Mouse (Mus musculus) limb, embryonic 11.5 days (tissue): Measurements from ENCODE around the gene 4930579F01Rik. TPM values are rescaled to one million over a fixed set of nuclear protein-coding genes. Genes with fewer than 3 reads are reported as not detected.

Experiments
- ATAC-seq: fragments of 200-750 bp; cut with Nextera tagmentation; 2 replicates; pipeline ENCODE4 v1.8.0; 2017; ENCODE audit warnings: low read depth; ENCODE audit not compliant: insufficient number of reproducible peaks, low FRiP score, low TSS enrichment
- DNase-seq: peaks from one replicate; pipeline ENCODE4 v3.0.0-alpha.2; 2015; ENCODE audit warnings: low spot score
- H3K27ac ChIP-seq: fragments of 300-500 bp; sonication (generic); replicated peaks from 2 replicates; pipeline ENCODE4 v1.5.1; 2014; ENCODE audit warnings: low read depth, mild to moderate bottlenecking, low read length
- H3K27me3 ChIP-seq: fragments of 300-500 bp; sonication (generic); 2 replicates; pipeline ENCODE4 v1.6.1; 2014; ENCODE audit warnings: mild to moderate bottlenecking, low read length, mixed read lengths; ENCODE audit not compliant: control insufficient read depth, insufficient read depth
- H3K36me3 ChIP-seq: fragments of 300-500 bp; sonication (generic); 2 replicates; pipeline ENCODE4 v1.6.1; 2014; ENCODE audit warnings: mild to moderate bottlenecking, low read length, moderate library complexity, mixed read lengths; ENCODE audit not compliant: control insufficient read depth, insufficient read depth
- H3K4me1 ChIP-seq: fragments of 300-500 bp; sonication (generic); 2 replicates; pipeline ENCODE4 v1.6.1; 2014; ENCODE audit warnings: low read length, mixed read lengths; ENCODE audit not compliant: control insufficient read depth, insufficient read depth
- H3K4me2 ChIP-seq: fragments of 300-500 bp; sonication (generic); 2 replicates; pipeline ENCODE4 v1.6.1; 2014; ENCODE audit warnings: low read depth, mild to moderate bottlenecking, moderate library complexity; ENCODE audit not compliant: severe bottlenecking
- H3K4me3 ChIP-seq: fragments of 300-500 bp; sonication (generic); 2 replicates; pipeline ENCODE4 v1.5.1; 2014; ENCODE audit warnings: low read depth, low read length
- H3K9ac ChIP-seq: fragments of 300-500 bp; sonication (generic); 2 replicates; pipeline ENCODE4 v1.6.1; 2014; ENCODE audit warnings: mild to moderate bottlenecking, low read length
- H3K9me3 ChIP-seq: fragments of 300-500 bp; sonication (generic); 2 replicates; pipeline ENCODE4 v1.6.1; 2016; ENCODE audit warnings: low read length; ENCODE audit not compliant: control insufficient read depth
- WGBS: fragments of 180-500 bp; shearing (Covaris S2); extraction: QIAGEN DNeasy Blood & Tissue Kit; methylation state at CpG from one replicate; pipeline ENCODE4 v1.1.7; 2014; 5-methylcytosine and 5-hydroxymethylcytosine counted together
- polyA plus RNA-seq: library from polyadenylated mRNA; unstranded; fragments of >200 nt; fragmentation: Nextera tagmentation; extraction: Ambion mirVana; gene quantifications from 2 replicates; pipeline ENCODE4 v1.2.1, GENCODE M21; 2014

4930579F01Rik gene
- polyA plus RNA-seq, 1 experiment from 2014 or later: not detected

DNA sequence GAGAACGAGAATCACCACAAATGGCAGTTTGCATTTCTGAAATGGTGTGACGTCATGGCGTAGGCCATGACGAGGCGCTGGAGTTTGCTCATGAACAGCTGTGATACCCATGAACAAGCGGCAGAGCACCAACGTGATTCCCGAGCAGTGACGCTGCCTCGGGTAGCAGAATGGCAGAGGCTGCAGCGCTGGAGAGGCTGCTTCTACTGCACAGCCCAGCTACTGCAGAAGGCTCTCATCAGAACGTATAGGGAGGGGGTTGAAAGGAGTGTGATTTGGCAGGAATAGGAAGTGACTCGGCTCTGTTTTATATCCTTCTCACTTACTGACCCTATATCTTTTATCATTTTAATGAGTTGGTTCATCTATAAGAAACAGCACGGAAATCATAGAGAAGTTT lies 74.8 kb downstream of the 4930579F01Rik start:
- Histone ChIP-seq H3K4me3 (no peak overlapping the region), H3K9me3 (no peaks in the 10 kb centered on the region), H3K4me1 (no peaks in the 10 kb centered on the region), H3K27ac (no peak overlapping the region), H3K4me2 (no peak overlapping the region), H3K9ac (no peak overlapping the region), H3K27me3 (no peaks in the 10 kb centered on the region), H3K36me3 (no peaks in the 10 kb centered on the region)
- ATAC-seq (no peak), DNase-seq (no peak)
- WGBS: 76% methylated on average over 14 of the region's 14 CpGs

DNA sequence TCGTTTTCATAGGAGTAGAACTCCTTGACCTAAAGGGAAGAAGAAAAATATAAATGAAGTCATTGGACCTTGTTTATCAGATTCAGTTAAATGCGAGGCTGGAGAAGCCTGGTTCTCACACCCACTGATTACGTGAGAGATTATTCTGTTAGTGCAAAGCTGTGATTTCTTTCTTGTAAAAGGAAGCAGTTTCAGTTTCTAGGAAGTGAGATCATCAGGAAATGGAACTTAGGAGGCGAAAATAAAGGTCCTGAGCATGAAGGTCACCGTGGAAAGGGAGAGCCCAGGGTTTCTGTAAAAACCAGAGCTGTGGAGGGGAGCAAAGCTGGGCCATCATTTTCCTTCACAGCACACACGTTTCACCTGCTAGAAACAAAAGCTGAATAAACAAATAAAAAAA lies 75.2 kb downstream of the 4930579F01Rik start:
- Histone ChIP-seq H3K4me2 (no peak overlapping the region), H3K4me3 (no peak overlapping the region), H3K9ac (no peak overlapping the region), H3K27ac (no peak overlapping the region), H3K36me3 (no peaks in the 10 kb centered on the region), H3K9me3 (no peaks in the 10 kb centered on the region), H3K27me3 (no peaks in the 10 kb centered on the region), H3K4me1 (no peaks in the 10 kb centered on the region)
- ATAC-seq (no peak), DNase-seq (no peak)
- 81% methylated on average over 6 of the region's 6 CpGs for WGBS

DNA sequence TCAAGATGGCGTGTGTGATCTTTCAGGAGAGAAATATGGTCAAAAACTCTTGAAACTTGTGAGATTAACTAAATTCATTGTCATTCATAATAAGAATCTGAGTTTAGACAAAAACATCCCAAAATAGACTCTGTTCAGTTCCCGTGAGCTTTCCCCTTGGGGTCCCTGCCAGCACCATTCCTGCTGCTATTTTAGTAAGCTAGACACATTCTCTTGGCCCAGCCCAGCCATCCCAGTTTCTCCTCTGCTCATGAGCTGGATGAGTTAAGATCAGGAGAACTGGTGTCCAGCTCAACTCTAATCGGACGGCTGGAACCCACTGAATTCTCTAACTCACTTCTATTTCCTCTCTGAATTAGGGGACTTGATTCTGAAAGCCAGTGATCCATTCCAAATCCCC lies 76.8 kb downstream of the 4930579F01Rik start:
- DNase-seq: no peak
- Histone ChIP-seq H3K27ac (no peak overlapping the region), H3K9me3 (no peaks in the 10 kb centered on the region), H3K4me2 (no peak overlapping the region), H3K9ac (no peak overlapping the region), H3K4me1 (no peaks in the 10 kb centered on the region), H3K36me3 (no peaks in the 10 kb centered on the region), H3K4me3 (no peak overlapping the region), H3K27me3 (no peaks in the 10 kb centered on the region)
- no peak for ATAC-seq
- WGBS: 93% methylated on average over 4 of the region's 4 CpGs

DNA sequence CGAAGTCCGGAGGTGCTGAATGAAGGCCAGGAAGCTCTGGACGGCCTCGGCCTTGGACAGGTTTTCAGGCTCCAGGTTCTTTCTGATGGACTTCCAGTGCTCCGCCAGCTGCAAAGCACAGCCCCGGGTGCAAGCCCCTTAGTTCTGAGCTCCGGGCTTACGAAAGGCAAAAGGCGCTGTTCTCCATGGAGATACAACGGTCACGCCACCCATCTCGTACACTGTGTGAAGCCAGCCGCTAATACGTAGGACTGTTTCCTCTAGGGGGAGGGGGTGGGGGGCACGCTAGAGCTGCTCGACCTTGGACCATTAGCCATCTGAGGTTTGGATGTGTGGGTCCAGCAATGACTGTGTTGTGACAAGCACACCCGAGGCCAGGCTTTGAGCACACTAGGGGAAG lies 79.5 kb downstream of the 4930579F01Rik start:
- Histone ChIP-seq H3K9ac (no peak overlapping the region), H3K4me1 (no peaks in the 10 kb centered on the region), H3K27ac (no peak overlapping the region), H3K4me2 (no peak overlapping the region), H3K9me3 (no peaks in the 10 kb centered on the region), H3K36me3 (no peaks in the 10 kb centered on the region), H3K4me3 (no peak overlapping the region), H3K27me3 (no peaks in the 10 kb centered on the region)
- ATAC-seq: no peak
- no peak for DNase-seq
- WGBS: 88% methylated on average over 17 of the region's 17 CpGs

Other genes with a start within 250 kb of the 4930579F01Rik start
- 3.0 and 4.2 TPM in 2 replicates for gene Dapp1, start 212.3 kb downstream of the 4930579F01Rik start, polyA plus RNA-seq
- gene 1110002E22Rik, start 128.8 kb downstream of the 4930579F01Rik start, polyA plus RNA-seq: 0.16 and 0.18 TPM in 2 replicates
- gene Gm5105, start 126.4 kb downstream of the 4930579F01Rik start, polyA plus RNA-seq: not detected in 2 replicates
- gene Trmt10a, start 50.4 kb downstream of the 4930579F01Rik start, polyA plus RNA-seq: 18.0 and 20.3 TPM in 2 replicates
- 8.2 and 9.1 TPM in 2 replicates for gene Mttp, start 48.9 kb downstream of the 4930579F01Rik start, polyA plus RNA-seq
- not detected in 2 replicates for gene Adh7, start 23.9 kb upstream of the 4930579F01Rik start, polyA plus RNA-seq
- gene Adh1, start 67.2 kb upstream of the 4930579F01Rik start, polyA plus RNA-seq: 1.3 and 1.6 TPM in 2 replicates
- not detected in 2 replicates for gene Adh6a, start 119.5 kb upstream of the 4930579F01Rik start, polyA plus RNA-seq
- gene Adh6b, start 147.9 kb upstream of the 4930579F01Rik start, polyA plus RNA-seq: 0.45 and 0.87 TPM in 2 replicates
- gene Adh4, start 221.6 kb upstream of the 4930579F01Rik start, polyA plus RNA-seq: not detected in 2 replicates
- gene Adh5, start 249.3 kb upstream of the 4930579F01Rik start, polyA plus RNA-seq: 243 and 245 TPM in 2 replicates